Mouse (Mus musculus) erythroblast, embryonic 14.5 days (primary cell): Measurements from ENCODE around the gene Cit.

Source experiments
- GATA1 ChIP-seq: IDR thresholded peaks from 2 replicates; pipeline ENCODE4 v1.6.1; 2012; ENCODE audit warnings: low read length, inconsistent platforms, mixed read lengths
- TAL1 ChIP-seq: IDR thresholded peaks from 3 replicates; pipeline ENCODE4 v1.6.1; 2012; ENCODE audit warnings: low read length, inconsistent platforms, mixed read lengths

DNA sequence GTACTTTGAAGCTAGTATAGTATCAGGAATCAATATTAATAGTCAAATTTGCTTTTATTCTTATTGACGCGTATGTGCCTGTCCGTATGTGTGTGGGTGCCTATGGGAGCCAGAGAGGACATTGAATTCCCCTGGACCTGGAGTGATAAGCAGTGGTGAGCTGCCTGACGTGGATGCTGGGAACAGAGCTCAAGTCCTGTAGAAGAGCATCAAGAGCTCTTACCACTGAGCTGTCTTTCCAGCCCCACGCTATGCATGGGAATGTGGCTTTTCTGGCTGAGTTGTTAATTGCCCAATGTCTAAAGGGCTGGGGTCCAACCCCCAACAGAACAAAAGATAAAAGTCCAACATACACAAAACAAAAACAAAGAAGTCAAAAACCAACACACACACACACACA, 131.4 kb downstream of the Cit start:
- TF ChIP-seq GATA1 (no peak), TAL1 (no peak)
